Mouse (Mus musculus) cerebellum, adult 2 months (tissue): Measurements from ENCODE around the gene Ms4a4b.
"Not testable (repeated sequence)": the region's sequence is repeated elsewhere in the genome, so short reads cannot be mapped to it uniquely, and the experiment has no call there.

Experiments used
- CTCF ChIP-seq: fragments of 200-500 bp; IDR thresholded peaks from 2 replicates; pipeline ENCODE4 v1.5.1; 2011; ENCODE audit warnings: low read depth, mild to moderate bottlenecking, control low read depth, low read length, moderate library complexity, borderline replicate concordance; ENCODE audit not compliant: insufficient read depth
- POLR2A ChIP-seq: fragments of 200-500 bp; IDR thresholded peaks from 2 replicates; pipeline ENCODE4 v1.6.1; 2011; ENCODE audit warnings: low read length, control low read depth, borderline replicate concordance; ENCODE audit not compliant: insufficient read depth

- TF ChIP-seq POLR2A, CTCF: not testable (repeated sequence)
Observed at GRCm38 (mm10) chr19:11418865-11419264, 24.5 kb upstream of the Ms4a4b start.
